Mouse (Mus musculus): ENCODE data around the gene Zfp385b.

The Zfp385b gene

GRCm38 (mm10) chr2:77583586-77583985 is 235.9 kb downstream of the Zfp385b start:
- peak; percentile 68 for DNase-seq

DNA sequence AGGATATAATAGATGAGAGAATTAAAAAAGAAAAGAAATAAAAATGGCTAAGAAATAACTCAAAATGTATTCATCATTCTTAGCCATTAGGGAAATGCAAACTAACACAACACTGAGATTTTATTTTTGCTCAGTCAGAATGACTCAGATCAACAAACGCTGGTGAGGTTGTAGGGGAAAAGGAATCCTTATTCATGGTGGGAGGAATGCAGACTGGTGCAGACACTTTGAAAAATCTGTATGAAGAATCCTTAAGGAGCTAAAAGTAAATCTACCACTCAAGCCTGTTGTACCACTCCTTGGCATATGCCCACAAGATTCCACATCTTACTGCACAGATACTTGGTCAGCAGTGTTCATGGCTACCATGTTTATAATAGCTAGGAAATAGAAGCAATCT is 242.9 kb downstream of the Zfp385b start:
- DNase-seq, result no peak

GRCm38 (mm10) chr2:77567528-77568435 is 251.7 kb downstream of the Zfp385b start:
- DNase-seq, result no peak

DNA sequence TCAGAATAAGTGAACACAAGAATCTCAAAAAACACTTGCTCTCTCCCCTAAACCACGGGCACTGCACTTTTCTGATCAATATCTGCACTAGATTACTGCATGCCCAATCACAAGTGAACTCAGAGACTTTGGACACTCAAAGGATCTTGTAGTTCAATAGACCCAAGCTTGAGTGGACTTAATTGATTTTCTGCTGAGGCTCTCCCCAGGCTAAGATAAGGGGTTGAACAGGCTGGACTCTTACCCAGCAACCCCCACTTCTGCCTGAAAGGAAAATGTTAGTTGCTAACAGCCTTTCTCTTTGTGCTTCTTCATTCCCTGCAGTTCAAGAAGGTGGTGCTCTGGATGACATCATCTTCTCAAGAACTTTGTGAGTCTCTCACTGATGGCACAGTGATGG is 255.7 kb downstream of the Zfp385b start:
- DNase-seq, result no peak

DNA sequence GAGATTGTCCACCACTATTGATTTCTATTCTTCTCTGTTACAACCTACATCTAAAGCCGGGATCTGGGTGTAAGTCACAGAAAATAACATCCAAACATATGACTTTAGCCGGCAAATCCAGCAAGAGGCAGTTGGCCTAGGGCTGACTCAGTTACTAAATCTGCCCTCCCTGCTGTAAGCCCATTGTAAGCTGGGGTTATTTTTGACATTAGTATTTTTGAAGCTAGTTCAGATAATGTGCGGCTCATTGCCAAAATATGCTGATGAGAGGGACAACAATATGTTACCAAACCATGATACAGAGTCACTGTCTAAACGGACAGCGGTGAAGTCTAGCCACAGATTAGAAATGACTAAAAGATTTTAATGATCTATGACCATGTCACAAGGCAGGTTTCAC is 257.5 kb downstream of the Zfp385b start:
- peak; percentile 51 for DNase-seq

- no peak for DNase-seq
Measured at GRCm38 (mm10) chr2:77556938-77557337, 262.5 kb downstream of the Zfp385b start.

GRCm38 (mm10) chr2:77555980-77556379 is 263.5 kb downstream of the Zfp385b start:
- peak; percentile 38 for DNase-seq

DNA sequence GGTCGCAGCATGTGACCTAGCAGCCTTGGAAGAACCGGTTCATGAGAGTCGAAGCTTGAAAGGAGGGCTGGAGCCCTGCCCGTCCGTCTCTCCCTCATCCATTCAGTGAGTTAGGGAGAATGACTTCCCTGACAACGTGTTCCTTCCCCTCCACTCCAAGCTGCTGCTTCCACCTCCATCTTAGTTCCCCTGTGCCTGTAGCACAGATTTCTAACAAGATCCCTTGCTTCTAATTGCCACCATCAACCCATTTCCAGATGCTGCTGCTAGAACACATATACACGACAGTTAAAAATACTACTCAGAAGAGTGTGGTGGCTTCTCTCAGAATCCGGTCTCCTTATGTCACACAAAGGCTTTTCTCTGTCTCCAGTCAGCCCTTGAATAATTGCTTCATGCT is 266.8 kb downstream of the Zfp385b start:
- no peak for DNase-seq

- no peak for DNase-seq
Measured at GRCm38 (mm10) chr2:77543388-77543787, 276.1 kb downstream of the Zfp385b start.

GRCm38 (mm10) chr2:77542605-77543004 is 276.8 kb downstream of the Zfp385b start:
- DNase-seq, result no peak

GRCm38 (mm10) chr2:77541681-77542080 is 277.8 kb downstream of the Zfp385b start:
- no peak for DNase-seq

DNA sequence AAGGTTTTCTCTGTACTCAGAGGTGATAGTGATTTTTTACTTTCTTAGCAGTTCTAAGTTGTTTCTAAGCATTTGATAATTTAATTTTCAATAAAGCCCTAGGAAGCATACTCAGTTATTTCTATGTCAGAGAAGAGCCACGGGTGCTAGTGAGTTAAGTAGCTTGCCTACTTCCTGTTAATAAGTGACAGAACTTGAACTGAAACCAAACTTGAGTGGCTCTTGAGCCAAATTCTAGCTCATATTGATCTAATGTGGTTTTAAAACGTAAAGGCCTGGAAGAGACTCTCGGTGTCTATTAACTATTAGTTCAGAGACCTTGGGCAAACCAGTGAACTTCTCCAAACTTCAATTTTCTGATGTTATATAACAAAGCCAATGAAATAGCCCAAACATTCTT is 278.6 kb downstream of the Zfp385b start:
- no peak for DNase-seq

GRCm38 (mm10) chr2:77536556-77536955 is 282.9 kb downstream of the Zfp385b start:
- DNase-seq, result no peak

- no peak for DNase-seq
Measured at GRCm38 (mm10) chr2:77528079-77528752, 291.2 kb downstream of the Zfp385b start.

DNA sequence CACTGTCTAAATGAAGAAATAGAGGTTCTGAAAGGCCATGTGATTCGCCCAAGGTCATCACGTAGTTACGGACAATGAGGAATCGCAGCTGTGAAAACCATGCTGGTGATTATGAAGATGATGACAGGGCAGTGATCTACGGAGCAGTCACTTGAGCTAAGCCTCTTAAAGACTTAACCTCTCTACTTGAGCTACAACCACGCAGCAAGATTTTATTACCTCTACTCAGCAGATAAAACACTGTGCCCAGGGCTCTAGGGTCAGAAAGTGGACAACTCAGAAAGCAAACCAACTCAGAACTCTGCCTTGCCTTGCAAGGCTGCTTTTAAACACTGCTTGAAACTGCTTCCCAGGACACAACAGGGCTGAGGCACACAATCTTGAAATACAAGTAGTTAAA is 291.8 kb downstream of the Zfp385b start:
- DNase-seq, result no peak

- DNase-seq, result no peak
Measured at GRCm38 (mm10) chr2:77526803-77527202, 292.6 kb downstream of the Zfp385b start.

GRCm38 (mm10) chr2:77526301-77526700 is 293.1 kb downstream of the Zfp385b start:
- no peak for DNase-seq

GRCm38 (mm10) chr2:77522223-77522622 is 297.2 kb downstream of the Zfp385b start:
- DNase-seq, result no peak

DNA sequence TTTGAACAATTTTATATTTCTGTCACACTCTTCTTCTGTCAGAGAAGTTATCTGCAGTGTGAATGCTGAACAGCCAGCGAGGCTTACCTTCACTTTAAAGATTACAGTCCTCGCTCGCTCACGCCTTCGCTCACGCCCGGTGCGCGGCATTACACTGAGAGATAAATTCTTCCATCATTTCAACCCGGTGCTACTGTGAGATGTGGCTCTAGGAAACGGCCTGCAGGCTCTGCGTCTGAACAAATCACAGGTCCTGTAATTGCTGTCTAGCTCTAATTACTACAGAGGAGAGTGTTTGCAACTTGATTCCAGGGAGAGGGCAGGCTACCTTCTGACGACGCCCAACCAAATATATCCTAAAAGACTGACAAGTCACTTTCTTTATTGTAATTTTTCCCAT is 300.1 kb downstream of the Zfp385b start:
- DNase-seq, result no peak

DNA sequence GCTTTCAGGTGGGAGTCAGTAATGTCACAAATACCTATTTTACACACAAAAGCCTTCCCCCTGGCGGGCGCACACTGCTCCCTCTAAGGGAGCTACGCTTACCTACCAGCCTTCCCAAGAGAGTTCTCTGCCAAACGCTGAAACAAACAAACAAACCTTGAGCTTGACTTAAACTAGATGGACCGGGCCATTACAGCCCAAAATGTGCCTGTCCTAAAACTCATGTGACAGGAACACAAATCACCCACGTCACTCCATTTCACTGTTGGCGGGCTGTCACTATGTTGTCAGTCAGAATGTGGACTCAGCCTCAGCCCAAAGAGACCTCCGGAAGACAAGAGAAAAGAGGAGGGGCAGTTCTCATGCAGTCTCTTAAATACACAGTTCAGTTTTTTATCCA is 300.7 kb downstream of the Zfp385b start:
- no peak for DNase-seq

- DNase-seq, result no peak
Measured at GRCm38 (mm10) chr2:77516606-77517005, 302.8 kb downstream of the Zfp385b start.

- DNase-seq, result no peak
Measured at GRCm38 (mm10) chr2:77515654-77516053, 303.8 kb downstream of the Zfp385b start.

- peak; percentile 58 for DNase-seq
Measured at GRCm38 (mm10) chr2:77515011-77515410, 304.4 kb downstream of the Zfp385b start.

GRCm38 (mm10) chr2:77514476-77514875 is 305.0 kb downstream of the Zfp385b start:
- peak; percentile 81 for DNase-seq

Measured in cerebellum, adult 9-10 months (tissue).